Mouse (Mus musculus) bone marrow, adult 2 months (tissue): ENCODE measurements around the gene Myo1b.

Source experiments
- CTCF ChIP-seq: fragments of 200-500 bp; IDR thresholded peaks from 2 replicates; pipeline ENCODE4 v1.5.1; 2011; ENCODE audit warnings: low read length, control low read depth; ENCODE audit not compliant: control insufficient read depth, insufficient read depth
- POLR2A ChIP-seq: fragments of 200-500 bp; IDR thresholded peaks from 2 replicates; pipeline ENCODE4 v1.6.1; 2011; ENCODE audit warnings: low read depth, mild to moderate bottlenecking, control low read depth, low read length, borderline replicate concordance; ENCODE audit not compliant: control insufficient read depth

GRCm38 (mm10) chr1:51862828-51863421 lies 52.9 kb downstream of the Myo1b start:
- no peak for TF ChIP-seq POLR2A
- TF ChIP-seq CTCF, result no peak
